Mouse (Mus musculus) hindbrain, postnatal 0 days (tissue): Measurements from ENCODE around the gene Smap2. TPM values are rescaled to one million over a fixed set of nuclear protein-coding genes. Genes with fewer than 3 reads are reported as not detected.

ENCODE experiments used
- ATAC-seq: fragments of 200-750 bp; cut with Nextera tagmentation; 2 replicates; pipeline ENCODE4 v1.8.0; 2017; ENCODE audit warnings: mild to moderate bottlenecking, moderate TSS enrichment, moderate library complexity
- DNase-seq: peaks from one replicate; pipeline ENCODE4 v3.0.0-alpha.2; 2015; ENCODE audit warnings: low spot score
- H3K27ac ChIP-seq: fragments of 300-500 bp; sonication (generic); 2 replicates; pipeline ENCODE4 v1.5.1; 2014; ENCODE audit warnings: mild to moderate bottlenecking
- H3K27me3 ChIP-seq: fragments of 300-500 bp; sonication (generic); 2 replicates; pipeline ENCODE4 v1.6.1; 2014; ENCODE audit warnings: low read length, mixed read lengths; ENCODE audit not compliant: insufficient read depth
- H3K36me3 ChIP-seq: fragments of 300-500 bp; sonication (generic); 2 replicates; pipeline ENCODE4 v1.6.1; 2014; ENCODE audit warnings: low read length, mixed read lengths; ENCODE audit not compliant: insufficient read depth
- H3K4me1 ChIP-seq: fragments of 300-500 bp; sonication (generic); 2 replicates; pipeline ENCODE4 v1.6.1; 2014; ENCODE audit warnings: antibody characterized with exemption, low read length, mixed read lengths; ENCODE audit not compliant: insufficient read depth
- H3K4me2 ChIP-seq: fragments of 300-500 bp; sonication (generic); 2 replicates; pipeline ENCODE4 v1.6.1; 2014; ENCODE audit warnings: low read depth, mild to moderate bottlenecking, low read length, moderate library complexity, mixed read lengths
- H3K4me3 ChIP-seq: fragments of 300-500 bp; sonication (generic); 2 replicates; pipeline ENCODE4 v1.5.1; 2014; ENCODE audit warnings: low read length
- H3K9ac ChIP-seq: fragments of 300-500 bp; sonication (generic); replicated peaks from 2 replicates; pipeline ENCODE4 v1.6.1; 2014; ENCODE audit warnings: mild to moderate bottlenecking, low read length, moderate library complexity, mixed read lengths
- H3K9me3 ChIP-seq: fragments of 300-500 bp; sonication (generic); 2 replicates; pipeline ENCODE4 v1.6.1; 2016; ENCODE audit warnings: low read length, mixed read lengths
- CTCF ChIP-seq: IDR thresholded peaks from 2 replicates; pipeline ENCODE4 v1.5.1; 2016; ENCODE audit warnings: antibody characterized with exemption, control low read depth, low read depth
- WGBS: fragments of 180-500 bp; shearing (Covaris S2); extraction: QIAGEN DNeasy Blood & Tissue Kit; methylation state at CpG from one replicate; pipeline ENCODE4 v1.1.7; 2014; 5-methylcytosine and 5-hydroxymethylcytosine counted together
- polyA plus RNA-seq: library from polyadenylated mRNA; unstranded; fragments of >200 nt; fragmentation: Nextera tagmentation; extraction: Ambion mirVana; gene quantifications from 2 replicates; pipeline ENCODE4 v1.2.1, GENCODE M21; 2015
- total RNA-seq: library from RNA; depleted of rRNA; stranded (reverse); fragments of >200 nt; gene quantifications from 2 replicates; pipeline ENCODE4 v1.2.3, GENCODE M21; 2014

Smap2 gene
- total and polyA plus RNA-seq, 2 experiments from 2014 or later = 42.0 to 79.8 TPM

- Histone ChIP-seq H3K4me1 (no peaks in the 10 kb centered on the region), H3K27me3 (no peaks in the 10 kb centered on the region), H3K4me3 (no peak overlapping the region), H3K9me3 (no peaks in the 10 kb centered on the region), H3K9ac (no peak overlapping the region), H3K27ac (no peak overlapping the region), H3K36me3 (no peaks in the 10 kb centered on the region), H3K4me2 (no peak overlapping the region)
- DNase-seq (no peak), ATAC-seq (no peak)
- TF ChIP-seq CTCF = no peak
- WGBS = 86% methylated on average over 7 of the region's 7 CpGs
These were observed 6.4 kb upstream of the Smap2 start for GRCm38 (mm10) chr4:121023464-121023863.

- Histone ChIP-seq H3K4me1 (no peaks in the 10 kb centered on the region), H3K27ac (no peak overlapping the region), H3K4me2 (no peak overlapping the region), H3K9ac (no peak overlapping the region), H3K4me3 (no peak overlapping the region), H3K9me3 (no peaks in the 10 kb centered on the region), H3K36me3 (no peaks in the 10 kb centered on the region), H3K27me3 (no peaks in the 10 kb centered on the region)
- TF ChIP-seq CTCF = no peak
- no peak for ATAC-seq
- no peak for DNase-seq
These were observed 4.9 kb upstream of the Smap2 start for GRCm38 (mm10) chr4:121021911-121022310.

- ATAC-seq = no peak
- TF ChIP-seq CTCF = no peak
- H3K4me3 ChIP-seq = no peak overlapping the region
- no peak overlapping the region for H3K9ac ChIP-seq
- H3K27ac ChIP-seq = no peak overlapping the region
- 61% methylated on average over 10 of the region's 10 CpGs for WGBS
- no peak overlapping the region for H3K4me2 ChIP-seq
- peaks cover 9% of the 10 kb centered on the region; the same call in 1 of the 2 replicates for H3K4me1 ChIP-seq
- no peaks in the 10 kb centered on the region for H3K36me3 ChIP-seq
- H3K27me3 ChIP-seq = no peaks in the 10 kb centered on the region
- no peaks in the 10 kb centered on the region for H3K9me3 ChIP-seq
- DNase-seq = no peak
These were observed 3.2 kb upstream of the Smap2 start for GRCm38 (mm10) chr4:121020040-121020790.

- DNase-seq (no peak), ATAC-seq (no peak)
- Histone ChIP-seq H3K36me3 (no peaks in the 10 kb centered on the region), H3K4me3 (no peak overlapping the region), H3K4me1 (peaks cover 17% of the 10 kb centered on the region; the same call in 1 of the 2 replicates), H3K27me3 (no peaks in the 10 kb centered on the region), H3K27ac (no peak overlapping the region), H3K4me2 (no peak overlapping the region), H3K9ac (no peak overlapping the region), H3K9me3 (no peaks in the 10 kb centered on the region)
- no peak for TF ChIP-seq CTCF
- 86% methylated on average over 3 of the region's 3 CpGs for WGBS
These were observed 1.2 kb upstream of the Smap2 start for GRCm38 (mm10) chr4:121018250-121018649.

GRCm38 (mm10) chr4:121016021-121016898, 787 bp downstream of the Smap2 start:
- WGBS = 4% methylated on average over 39 of the region's 40 CpGs
- DNase-seq (peak; percentile 42), ATAC-seq (peak; percentile 44)
- Histone ChIP-seq H3K4me1 (peaks cover 17% of the 10 kb centered on the region; the same call in 1 of the 2 replicates), H3K4me3 (peak overlapping the region; percentile 89), H3K36me3 (no peaks in the 10 kb centered on the region), H3K27me3 (no peaks in the 10 kb centered on the region), H3K27ac (peak overlapping the region; percentile 77), H3K4me2 (peak overlapping the region; percentile 72), H3K9ac (peak overlapping the region; percentile 83), H3K9me3 (no peaks in the 10 kb centered on the region)
- TF ChIP-seq CTCF = no peak

GRCm38 (mm10) chr4:121015268-121015659, 1.8 kb downstream of the Smap2 start:
- WGBS = 82% methylated on average over 7 of the region's 7 CpGs
- Histone ChIP-seq H3K4me3 (peak overlapping the region; percentile 89), H3K9me3 (no peaks in the 10 kb centered on the region), H3K27ac (no peak overlapping the region), H3K9ac (0 out of 2 replicates have a peak overlapping the region, but pooled peaks have one; percentile 83), H3K4me2 (peak overlapping the region; percentile 72), H3K27me3 (no peaks in the 10 kb centered on the region), H3K36me3 (no peaks in the 10 kb centered on the region), H3K4me1 (peaks cover 17% of the 10 kb centered on the region; the same call in 1 of the 2 replicates)
- ATAC-seq (no peak), DNase-seq (no peak)
- TF ChIP-seq CTCF = no peak
